Mouse (Mus musculus) thymus, adult 2 months (tissue): ENCODE measurements at regions not wholly inside any gene's neighbourhood (a gene's known extent, or its start where the extent isn't known, plus 50 kb on each side); places are given as distances from the start of the nearest gene placed in this dataset.

Experiments
- DNase-seq: peaks from one replicate; pipeline ENCODE4 v3.0.0; 2021
- H3K27ac ChIP-seq: fragments of 200-500 bp; 2 replicates; pipeline ENCODE4 v1.5.1; 2012; ENCODE audit warnings: low read length, control low read depth; ENCODE audit not compliant: control insufficient read depth, insufficient read depth
- H3K27me3 ChIP-seq: fragments of 200-500 bp; 2 replicates; pipeline ENCODE4 v1.6.1; 2012; ENCODE audit warnings: mild to moderate bottlenecking, low read length, moderate library complexity, mixed read lengths; ENCODE audit not compliant: control insufficient read depth, insufficient read depth
- H3K36me3 ChIP-seq: fragments of 200-500 bp; 2 replicates; pipeline ENCODE4 v1.6.1; 2012; ENCODE audit warnings: mild to moderate bottlenecking, low read length, moderate library complexity; ENCODE audit not compliant: control insufficient read depth, insufficient read depth
- H3K4me1 ChIP-seq: fragments of 200-500 bp; replicated peaks from 2 replicates; pipeline ENCODE4 v1.6.1; 2012; ENCODE audit warnings: low read length; ENCODE audit not compliant: control insufficient read depth, insufficient read depth
- H3K4me3 ChIP-seq: fragments of 200-500 bp; 2 replicates; pipeline ENCODE4 v1.5.1; 2012; ENCODE audit warnings: mild to moderate bottlenecking, low read length, control low read depth, moderate library complexity; ENCODE audit not compliant: control insufficient read depth, insufficient read depth
- CTCF ChIP-seq: fragments of 200-500 bp; IDR thresholded peaks from 2 replicates; pipeline ENCODE4 v1.5.1; 2012; ENCODE audit warnings: mild to moderate bottlenecking, control low read depth, low read length, moderate library complexity, borderline replicate concordance; ENCODE audit not compliant: control insufficient read depth, poor library complexity, insufficient read depth; ENCODE audit errors: extremely low read depth
- POLR2A ChIP-seq: fragments of 200-500 bp; IDR thresholded peaks from 2 replicates; pipeline ENCODE4 v1.6.1; 2012; ENCODE audit warnings: mild to moderate bottlenecking, low read length, control low read depth, moderate library complexity; ENCODE audit not compliant: control insufficient read depth, poor library complexity, insufficient read depth; ENCODE audit errors: extremely low read depth
- WGBS: fragments of 180-500 bp; shearing (Covaris S2); methylation state at CpG from one replicate; pipeline ENCODE4 v1.1.7; 2018; 5-methylcytosine and 5-hydroxymethylcytosine counted together

GRCm38 (mm10) chr14:25378717-25379224, 80.2 kb upstream of the Zmiz1 start:
- Histone ChIP-seq H3K36me3 (no peaks in the 10 kb centered on the region), H3K27ac (peak overlapping the region; percentile 71), H3K4me3 (peak overlapping the region; percentile 83), H3K27me3 (no peaks in the 10 kb centered on the region), H3K4me1 (peaks cover 18% of the 10 kb centered on the region)
- 6% methylated on average over 13 of the region's 13 CpGs for WGBS
- no peak for TF ChIP-seq CTCF
- TF ChIP-seq POLR2A: no peak
- peak; percentile 52 for DNase-seq

GRCm38 (mm10) chr14:25383169-25383824, 75.7 kb upstream of the Zmiz1 start:
- no peaks in the 10 kb centered on the region for H3K27me3 ChIP-seq
- H3K27ac ChIP-seq: no peak overlapping the region
- H3K4me1 ChIP-seq: peaks cover 15% of the 10 kb centered on the region
- no peak for TF ChIP-seq POLR2A
- TF ChIP-seq CTCF: no peak
- no peak for DNase-seq
- no peaks in the 10 kb centered on the region for H3K36me3 ChIP-seq
- 80% methylated on average over 4 of the region's 4 CpGs for WGBS
- no peak overlapping the region for H3K4me3 ChIP-seq

DNA sequence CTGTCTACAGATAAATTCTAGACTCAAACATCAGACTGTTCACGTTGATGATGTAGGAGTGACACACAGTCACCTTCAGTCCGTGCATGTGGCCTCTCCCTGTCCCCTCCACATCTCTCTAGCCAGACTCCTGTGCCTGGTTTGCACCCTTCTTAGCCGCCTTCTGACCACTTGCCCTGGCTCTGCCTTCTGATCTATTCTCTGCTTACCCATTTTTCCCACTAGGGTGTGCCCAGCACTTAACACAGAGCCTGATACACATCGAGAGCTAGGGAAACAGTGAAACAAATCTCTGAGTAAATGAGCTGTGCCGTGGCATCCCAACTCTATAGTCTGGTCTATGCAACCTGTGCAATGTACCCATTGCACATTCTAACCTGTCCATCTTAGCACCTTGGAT, 73.3 kb upstream of the Zmiz1 start:
- no peak for DNase-seq
- Histone ChIP-seq H3K27ac (no peak overlapping the region), H3K36me3 (no peaks in the 10 kb centered on the region), H3K27me3 (no peaks in the 10 kb centered on the region), H3K4me3 (no peak overlapping the region), H3K4me1 (0 out of 2 replicates have a peak, but pooled peaks cover 6% of the 10 kb centered on the region)
- TF ChIP-seq POLR2A (no peak), CTCF (no peak)
- WGBS: 84% methylated on average over 5 of the region's 5 CpGs

GRCm38 (mm10) chr14:25387780-25388179, 71.2 kb upstream of the Zmiz1 start:
- H3K27me3 ChIP-seq: no peaks in the 10 kb centered on the region
- no peak overlapping the region for H3K4me3 ChIP-seq
- 0 out of 2 replicates have a peak, but pooled peaks cover 6% of the 10 kb centered on the region for H3K4me1 ChIP-seq
- TF ChIP-seq POLR2A: no peak
- no peak for TF ChIP-seq CTCF
- DNase-seq: no peak
- H3K27ac ChIP-seq: no peak overlapping the region
- over 99% methylated on average over 4 of the region's 4 CpGs for WGBS
- H3K36me3 ChIP-seq: no peaks in the 10 kb centered on the region

DNA sequence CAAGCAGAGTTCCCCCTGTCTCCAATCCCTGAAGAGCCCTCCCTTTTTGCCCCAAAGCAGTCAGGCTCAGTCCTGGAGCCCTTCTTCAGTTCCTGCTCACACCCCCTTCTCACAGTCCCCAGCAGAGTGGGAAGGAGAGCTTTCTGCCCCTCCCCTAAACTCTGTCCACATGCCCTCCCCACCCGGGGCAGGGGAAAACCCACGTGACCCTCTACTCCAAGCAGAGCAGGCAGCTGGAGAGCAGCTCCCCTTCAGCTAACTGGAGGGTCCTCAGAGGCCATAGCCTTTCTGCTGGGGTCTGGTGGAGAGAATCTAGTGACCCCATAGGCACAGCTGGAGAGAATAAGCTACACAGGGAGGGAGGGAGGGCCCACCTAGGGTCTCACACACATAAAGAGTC, 69.7 kb upstream of the Zmiz1 start:
- H3K36me3 ChIP-seq: no peaks in the 10 kb centered on the region
- H3K27ac ChIP-seq: no peak overlapping the region
- 16% methylated on average over 2 of the region's 2 CpGs for WGBS

DNA sequence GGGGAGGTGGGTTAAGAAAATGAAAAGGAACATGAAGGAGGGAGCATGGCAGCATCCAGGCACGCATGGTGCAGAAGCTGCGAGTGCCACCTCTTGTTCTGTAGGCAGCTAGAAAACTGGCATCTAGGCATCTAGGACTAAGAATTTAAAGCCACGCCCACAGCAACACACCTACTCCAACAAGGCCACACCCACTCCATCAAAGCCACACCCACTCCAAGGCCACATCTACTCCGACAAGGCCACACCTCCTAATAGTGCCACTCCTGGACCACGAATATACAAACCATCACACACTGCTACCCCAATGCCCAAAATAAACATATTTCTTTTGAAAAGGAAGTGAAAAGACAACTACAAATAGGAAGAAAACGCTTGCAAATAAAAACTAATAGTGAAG, 66.6 kb upstream of the Zmiz1 start:
- WGBS: 75% methylated on average over 6 of the region's 6 CpGs
- Histone ChIP-seq H3K4me3 (no peak overlapping the region), H3K27ac (no peak overlapping the region), H3K4me1 (peaks cover 4% of the 10 kb centered on the region), H3K36me3 (no peaks in the 10 kb centered on the region), H3K27me3 (no peaks in the 10 kb centered on the region)
- DNase-seq: no peak
- TF ChIP-seq CTCF: no peak

More for the DNA sequence above, 69.7 kb upstream of the Zmiz1 start:
- no peak for TF ChIP-seq CTCF
- TF ChIP-seq POLR2A: no peak
- DNase-seq: no peak
- no peak overlapping the region for H3K4me3 ChIP-seq
- H3K4me1 ChIP-seq: peaks cover 8% of the 10 kb centered on the region
- H3K27me3 ChIP-seq: no peaks in the 10 kb centered on the region

DNA sequence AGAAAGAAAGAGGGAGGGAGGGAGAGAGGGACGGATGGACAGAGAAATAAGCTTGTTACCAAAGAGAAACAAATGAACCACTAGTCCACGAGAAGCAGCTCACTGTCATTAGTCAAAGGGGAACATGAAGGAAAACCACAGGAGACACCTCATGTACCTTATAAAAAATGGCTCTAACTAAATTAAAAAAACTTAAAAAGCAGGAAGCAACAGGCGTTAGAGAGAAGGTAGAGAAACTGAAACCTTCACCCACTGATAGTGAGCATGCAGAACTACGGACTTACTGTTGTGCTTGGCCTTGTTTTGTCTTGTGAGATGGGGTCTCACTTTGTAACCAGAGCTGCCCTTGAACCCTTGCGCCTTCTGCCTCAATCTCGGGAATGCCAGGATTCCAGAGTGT, 66.0 kb upstream of the Zmiz1 start:
- H3K4me3 ChIP-seq: no peak overlapping the region
- WGBS: 41% methylated on average over 6 of the region's 6 CpGs
- H3K27me3 ChIP-seq: no peaks in the 10 kb centered on the region
- DNase-seq: no peak
- no peaks in the 10 kb centered on the region for H3K36me3 ChIP-seq
- no peak overlapping the region for H3K27ac ChIP-seq
- H3K4me1 ChIP-seq: peaks cover 4% of the 10 kb centered on the region
- no peak for TF ChIP-seq CTCF
- no peak for TF ChIP-seq POLR2A
